Mouse (Mus musculus): Measurements from ENCODE around the gene Efna4.

Efna4 gene

GRCm38 (mm10) chr3:89337721-89338578 is at the start of gene Efna4:
Gene Efna4, minus strand, starts transcription at chr3:89338028.
- DNase-seq (ENCODE audit: low spot score), result peak; percentile 60

DNA sequence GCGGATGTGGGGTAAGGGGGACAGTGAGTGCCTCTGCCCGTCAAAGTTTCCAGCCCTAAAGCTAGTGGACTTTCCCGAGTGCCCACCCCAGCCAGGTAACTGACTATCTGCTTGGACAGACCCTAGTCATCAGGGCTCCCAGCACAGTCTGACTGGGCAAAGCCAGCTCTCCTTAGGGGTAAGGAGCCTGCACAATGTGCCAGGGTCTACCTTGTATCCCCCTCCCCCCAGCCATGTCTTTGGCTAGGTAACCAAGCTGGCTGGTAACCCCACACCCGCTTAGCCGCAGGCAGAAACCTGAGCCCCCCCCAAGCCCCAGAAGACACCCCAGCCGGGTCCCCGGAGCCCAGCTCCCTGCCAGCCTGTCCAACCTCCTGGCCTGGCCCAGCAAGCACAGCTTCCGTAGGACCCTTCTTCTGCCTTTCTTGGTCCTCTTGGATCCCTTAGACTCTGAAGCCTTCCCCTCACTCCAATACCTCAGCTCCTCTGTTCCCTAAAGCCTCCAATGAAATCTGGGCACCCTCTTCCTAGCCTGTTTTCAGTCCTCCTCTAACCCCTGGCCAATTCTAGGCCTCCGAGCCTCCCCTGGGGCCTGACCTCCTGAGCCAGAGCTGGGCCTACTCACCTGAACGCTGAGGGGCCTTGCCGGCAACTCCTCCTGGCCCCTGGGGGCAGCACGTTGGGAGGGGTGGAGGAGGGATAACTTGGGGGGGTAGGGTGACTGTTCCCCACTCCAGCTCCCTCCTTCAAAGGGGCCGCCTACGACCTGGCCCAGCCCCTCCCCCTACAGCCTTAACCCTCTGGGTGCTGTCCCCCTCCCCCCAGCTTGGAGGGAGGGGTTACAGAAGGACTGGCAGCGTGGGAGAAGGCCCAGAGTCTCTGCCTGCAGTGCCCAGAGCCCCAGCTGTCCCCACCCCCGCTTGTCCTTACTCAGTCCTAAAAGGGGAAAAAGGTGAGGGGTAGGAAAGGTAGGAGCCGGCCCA is 48.9 kb upstream of the Efna4 start:
- no peak for DNase-seq (ENCODE audit: low spot score)

DNA sequence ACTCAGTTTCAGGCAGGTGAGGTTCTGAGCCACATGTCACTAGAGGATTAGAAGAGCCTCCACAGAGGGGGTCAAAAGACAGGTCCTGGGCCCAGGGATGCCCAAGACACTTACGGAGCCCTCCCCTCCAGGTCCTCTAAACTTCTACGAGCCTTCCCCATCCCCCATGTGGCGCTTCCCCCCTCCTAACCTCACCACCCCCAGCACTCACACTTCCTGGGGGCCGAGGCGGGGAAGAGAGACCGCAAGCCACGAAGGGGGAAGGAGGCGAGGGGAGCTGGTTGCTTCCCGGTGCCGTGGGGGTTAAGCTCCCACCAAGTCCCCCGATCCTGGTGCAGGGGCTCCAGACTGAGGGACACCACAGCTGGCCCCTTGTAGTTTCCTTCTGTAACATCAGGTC is 47.6 kb upstream of the Efna4 start:
- no peak for DNase-seq (ENCODE audit: low spot score)

GRCm38 (mm10) chr3:89384331-89385076 is 46.7 kb upstream of the Efna4 start:
- DNase-seq (ENCODE audit: low spot score), result no peak

DNA sequence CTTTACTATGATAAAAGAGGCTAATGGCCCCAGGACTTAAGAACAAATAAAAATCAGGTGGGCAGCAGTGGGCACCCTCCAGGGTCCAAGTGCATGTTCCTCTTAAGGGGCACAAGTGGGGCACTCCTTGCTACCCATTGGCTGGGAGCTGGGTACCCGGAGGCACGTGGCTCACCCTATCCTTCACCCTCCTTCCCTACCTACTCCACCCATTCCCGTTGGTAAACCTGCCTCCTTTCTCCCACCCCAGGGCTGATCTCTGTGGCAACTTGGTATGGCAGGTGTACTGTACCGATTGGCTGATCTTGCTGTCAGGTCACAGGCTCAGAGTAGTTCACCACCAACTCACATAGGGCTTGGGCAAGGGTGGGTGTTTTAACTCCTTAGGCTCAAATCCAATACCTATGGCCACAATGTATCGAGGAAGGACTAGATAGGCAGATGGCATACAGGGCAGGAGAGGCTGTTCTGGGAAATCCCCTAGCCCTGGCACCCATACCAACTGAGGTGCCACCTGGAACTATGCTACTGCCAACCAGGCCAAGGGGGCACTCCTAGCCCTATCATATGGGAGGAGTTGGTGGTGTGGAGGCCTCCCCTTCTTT is 45.9 kb upstream of the Efna4 start:
- DNase-seq (ENCODE audit: low spot score), result no peak

DNA sequence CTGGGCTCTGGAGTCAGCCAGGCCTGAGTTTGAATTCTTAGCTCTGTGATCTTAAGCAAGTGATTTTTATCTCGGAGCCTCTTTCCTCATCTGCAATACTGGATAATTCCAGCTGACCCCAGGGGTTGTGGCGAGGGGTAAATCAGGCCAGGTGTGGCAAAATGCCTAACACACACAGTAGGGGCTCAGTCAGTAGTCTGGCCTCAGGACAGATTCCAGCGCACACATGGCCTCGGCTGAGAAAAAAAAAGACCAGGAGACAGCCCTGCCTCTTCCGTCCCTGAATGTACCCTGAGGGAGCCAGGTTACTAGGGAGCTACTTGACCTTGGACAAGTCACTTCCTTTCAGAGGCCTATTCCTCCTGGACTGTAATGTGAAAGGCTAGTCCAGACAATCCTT is 45.1 kb upstream of the Efna4 start:
- no peak for DNase-seq (ENCODE audit: low spot score)

- no peak for DNase-seq (ENCODE audit: low spot score)
These were observed 44.4 kb upstream of the Efna4 start for GRCm38 (mm10) chr3:89382033-89382882.

DNA sequence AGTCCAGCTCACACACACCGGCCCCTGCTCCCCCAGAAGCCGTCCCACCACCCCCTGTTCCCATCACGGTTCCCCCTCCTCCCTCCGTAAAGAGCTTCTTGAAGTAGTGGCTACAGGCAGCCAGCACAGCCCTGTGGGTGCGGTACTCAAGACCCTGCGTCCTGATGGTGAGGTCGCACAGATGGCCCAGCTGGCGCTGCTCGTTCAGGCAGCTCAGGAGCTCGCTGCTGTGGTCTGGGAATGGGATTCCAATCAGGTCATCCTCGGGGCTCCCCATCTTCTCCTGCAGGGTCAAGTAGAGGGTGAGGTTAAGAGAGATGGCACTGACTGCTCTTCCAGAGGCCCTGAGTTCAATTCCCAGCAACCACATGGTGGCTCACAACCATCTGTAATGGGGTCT is 43.4 kb upstream of the Efna4 start:
- no peak for DNase-seq (ENCODE audit: low spot score)

GRCm38 (mm10) chr3:89380711-89381110 is 42.9 kb upstream of the Efna4 start:
- DNase-seq (ENCODE audit: low spot score), result no peak

GRCm38 (mm10) chr3:89380291-89380690 is 42.5 kb upstream of the Efna4 start:
- DNase-seq (ENCODE audit: low spot score), result no peak

DNA sequence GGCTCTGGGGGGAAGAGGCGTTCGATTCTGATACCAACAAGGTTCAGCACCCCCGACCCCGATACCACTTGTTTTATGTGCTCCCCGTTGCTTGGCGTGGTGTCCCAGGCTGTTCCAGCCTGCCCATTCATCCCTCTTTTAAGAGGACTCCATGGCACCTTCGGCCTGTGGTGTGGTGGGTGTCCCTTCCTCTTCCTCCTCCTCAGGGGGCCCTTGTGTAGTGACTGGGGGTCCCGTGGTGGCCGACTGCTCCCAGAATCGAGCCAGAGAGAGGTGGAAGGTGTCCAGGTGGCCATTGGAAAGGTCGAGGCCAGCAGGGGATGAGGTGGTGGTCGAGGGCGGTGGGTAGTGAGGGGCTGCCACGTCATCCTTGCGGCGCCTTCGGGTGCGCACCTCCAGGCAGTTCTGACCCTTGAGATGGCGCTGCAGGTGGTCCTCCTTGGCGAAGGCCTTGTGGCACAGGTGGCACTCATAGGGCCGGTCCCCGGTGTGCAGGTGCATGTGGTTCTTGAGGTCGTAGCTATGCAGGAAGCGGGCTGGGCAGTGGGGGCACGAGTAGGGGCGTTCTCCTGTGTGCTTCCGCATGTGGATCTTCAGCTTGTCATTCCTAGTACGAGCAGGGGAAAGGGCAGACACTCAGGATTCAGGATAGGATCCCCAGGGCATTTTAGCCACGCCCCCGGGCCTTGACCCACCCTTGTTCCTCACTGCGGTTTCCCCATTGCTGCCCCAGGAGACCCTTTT is 41.7 kb upstream of the Efna4 start:
- DNase-seq (ENCODE audit: low spot score), result no peak

DNA sequence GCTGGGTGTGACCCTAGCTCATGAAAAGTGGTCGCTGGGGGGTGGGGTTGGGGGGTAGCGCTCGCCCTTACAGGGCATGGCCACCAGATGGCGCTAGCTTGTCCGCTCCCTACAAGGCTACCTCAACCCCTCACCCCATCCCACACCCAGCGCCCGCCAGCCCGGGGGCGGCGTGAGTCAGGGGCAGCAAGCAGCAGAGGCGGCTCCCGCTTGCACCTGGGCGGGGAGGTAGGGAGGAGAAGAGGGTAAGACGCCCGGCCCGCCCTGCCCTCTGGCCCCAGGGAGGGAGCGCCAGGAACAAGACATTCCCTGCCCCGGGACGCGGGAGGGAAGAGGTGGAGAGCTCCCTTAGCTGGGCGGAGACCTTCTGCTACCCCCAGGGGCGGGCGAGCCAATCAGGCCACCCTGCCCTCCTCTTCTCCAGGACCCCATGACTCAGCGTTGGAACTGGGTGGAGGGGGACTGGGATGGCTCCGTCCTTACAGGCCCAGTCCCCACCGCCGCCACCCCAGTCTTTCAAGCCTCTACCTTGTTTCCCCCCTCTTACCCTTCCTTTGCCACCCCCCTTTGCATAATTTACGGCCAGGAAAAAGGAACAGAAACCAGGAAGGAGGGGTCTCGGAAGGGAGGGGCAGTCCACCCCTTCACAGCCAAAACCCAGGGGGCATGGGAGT is 40.7 kb upstream of the Efna4 start:
- DNase-seq (ENCODE audit: low spot score), result peak; percentile 89

DNA sequence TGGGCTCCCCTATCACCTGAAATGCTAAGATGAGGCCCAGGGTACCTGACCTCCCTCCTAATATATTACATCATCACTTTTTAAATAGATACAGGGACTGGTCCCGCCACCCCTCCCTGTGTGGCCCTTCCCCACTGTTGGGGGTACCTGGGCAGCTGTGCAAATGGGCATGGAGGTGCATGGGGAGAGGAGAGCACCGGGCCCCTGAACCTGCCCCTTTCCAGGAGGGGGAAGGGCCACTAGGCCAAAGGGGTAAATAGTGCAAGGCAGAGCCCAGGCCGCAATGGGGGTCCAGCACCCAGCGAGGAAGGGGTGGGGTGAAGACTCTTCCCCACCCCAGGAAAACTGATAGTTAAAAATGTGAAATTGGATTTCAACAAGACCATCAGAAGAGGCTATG is 40.0 kb upstream of the Efna4 start:
- no peak for DNase-seq (ENCODE audit: low spot score)

- no peak for DNase-seq (ENCODE audit: low spot score)
These were observed 35.9 kb upstream of the Efna4 start for GRCm38 (mm10) chr3:89373581-89374231.

- no peak for DNase-seq (ENCODE audit: low spot score)
These were observed 29.5 kb upstream of the Efna4 start for GRCm38 (mm10) chr3:89367338-89367737.

DNA sequence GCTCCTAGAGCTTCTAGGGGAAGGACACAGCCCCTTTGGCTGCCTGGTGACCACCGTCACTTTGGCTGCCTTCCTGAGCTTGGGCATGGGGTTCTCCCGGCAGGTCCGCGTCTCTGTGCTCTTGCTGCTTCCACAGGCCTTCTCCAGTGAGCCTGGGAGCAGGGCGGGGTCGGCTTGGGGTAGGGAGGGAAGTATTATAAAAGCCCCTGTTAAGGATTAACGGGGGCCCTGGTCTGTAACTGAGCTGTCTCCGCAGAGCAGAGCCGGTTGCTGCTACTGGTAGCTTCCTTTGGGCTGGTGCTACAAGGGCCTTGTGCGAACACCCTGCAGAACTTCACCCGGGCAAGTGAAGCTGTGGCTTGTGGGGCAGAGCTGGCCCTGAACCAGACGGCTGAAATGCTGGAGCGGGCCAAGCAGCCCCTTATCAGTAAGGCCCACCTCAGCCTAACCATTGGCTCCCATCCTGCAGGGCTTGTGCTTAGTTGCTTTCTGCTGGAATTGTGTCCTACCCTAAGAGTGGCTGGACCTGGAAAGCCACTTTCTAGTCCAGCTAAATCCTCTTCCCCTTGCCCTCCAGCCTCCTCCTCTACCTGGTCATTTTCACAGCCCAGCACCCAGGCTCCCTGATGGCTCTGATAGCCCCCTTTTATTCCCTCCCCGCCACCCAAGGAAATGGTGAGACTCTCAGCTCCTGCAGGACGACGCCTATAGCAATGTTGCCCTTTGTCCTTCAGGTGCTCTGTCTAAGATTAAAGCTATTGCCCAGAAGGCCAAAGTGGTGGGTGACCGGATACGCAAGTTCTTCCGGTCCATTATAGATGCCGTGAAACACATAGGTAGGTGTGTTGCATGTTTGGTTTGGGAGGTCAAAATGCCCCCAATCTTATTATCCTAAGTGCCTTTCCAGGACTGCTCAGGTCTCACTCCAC is 27.9 kb upstream of the Efna4 start:
- no peak for DNase-seq (ENCODE audit: low spot score)

GRCm38 (mm10) chr3:89365153-89365485 is 27.3 kb upstream of the Efna4 start, which contains the start of gene Dcst1:
Gene Dcst1, minus strand, starts transcription at chr3:89365253.
- no peak for DNase-seq (ENCODE audit: low spot score)

- no peak for DNase-seq (ENCODE audit: low spot score)
These were observed 26.8 kb upstream of the Efna4 start for GRCm38 (mm10) chr3:89364631-89365030.
